Mouse (Mus musculus) G1E (cell line): Measurements from ENCODE around the gene Lonp1.

Experiments
- CTCF ChIP-seq: IDR thresholded peaks from 2 replicates; pipeline ENCODE4 v1.5.1; 2012; ENCODE audit warnings: low read depth, low read length, inconsistent platforms, mixed read lengths
- GATA1 ChIP-seq: IDR thresholded peaks from 2 replicates; pipeline ENCODE4 v1.6.1; 2012; ENCODE audit warnings: borderline replicate concordance, low read length, inconsistent platforms, mixed read lengths
- GATA2 ChIP-seq: IDR thresholded peaks from 2 replicates; pipeline ENCODE4 v1.6.1; 2012; ENCODE audit warnings: low read depth, low read length, inconsistent platforms, borderline replicate concordance
- POLR2AphosphoS5 ChIP-seq: IDR thresholded peaks from 2 replicates; pipeline ENCODE4 v1.6.1; 2012; ENCODE audit warnings: low read depth, low read length, inconsistent platforms; ENCODE audit not compliant: insufficient replicate concordance
- TAL1 ChIP-seq: conservative IDR thresholded peaks from 2 replicates; pipeline ENCODE4 v1.6.1; 2012; ENCODE audit warnings: low read depth, low read length, inconsistent platforms, mixed read lengths

DNA sequence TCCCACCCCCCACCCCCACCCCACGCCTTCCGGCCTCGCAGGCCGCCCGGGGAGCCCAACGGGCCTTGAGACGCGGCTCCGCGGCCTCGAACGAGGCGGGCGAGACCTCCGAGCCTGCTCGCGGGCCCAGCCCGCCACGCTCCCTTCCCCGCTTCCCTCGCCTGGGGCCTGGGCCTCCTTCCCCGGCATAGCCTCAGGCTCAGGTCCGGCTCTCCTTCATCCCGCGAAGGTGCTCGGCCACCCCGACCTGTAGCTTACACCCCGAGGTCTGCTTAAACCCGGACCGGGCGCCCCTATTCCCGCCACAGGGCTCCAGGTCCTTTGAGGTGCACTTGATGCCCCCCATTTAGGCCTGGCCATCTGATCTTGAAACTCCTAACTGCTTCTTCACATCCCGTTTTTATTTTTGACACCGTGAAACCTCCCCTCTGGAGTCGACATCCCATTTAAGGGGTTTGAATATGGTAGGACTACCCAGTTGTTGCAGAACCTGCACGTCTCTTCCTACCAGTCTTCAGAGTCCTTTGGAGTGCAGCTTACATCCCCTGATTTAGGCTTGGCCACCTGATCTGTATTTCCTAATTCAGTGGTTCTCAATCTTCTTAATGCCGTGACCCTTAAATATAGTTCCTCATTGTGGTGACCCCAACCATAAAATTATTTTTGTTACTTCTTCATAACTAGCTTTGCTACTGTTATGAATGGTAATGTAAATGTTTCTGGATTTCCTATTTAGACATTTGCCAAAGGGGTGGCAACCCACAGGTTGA lies 47.1 kb upstream of the Lonp1 start:
- TF ChIP-seq CTCF (no peak), TAL1 (no peak), GATA1 (no peak), POLR2AphosphoS5 (no peak), GATA2 (no peak)
